Mouse (Mus musculus): ENCODE measurements around the gene Slc39a11. TPM values are rescaled to one million over a fixed set of nuclear protein-coding genes. Genes with fewer than 3 reads are reported as not detected.

The Slc39a11 gene
- polyA plus RNA-seq, 1 experiment from 2014 or later = 21.8 TPM

DNA sequence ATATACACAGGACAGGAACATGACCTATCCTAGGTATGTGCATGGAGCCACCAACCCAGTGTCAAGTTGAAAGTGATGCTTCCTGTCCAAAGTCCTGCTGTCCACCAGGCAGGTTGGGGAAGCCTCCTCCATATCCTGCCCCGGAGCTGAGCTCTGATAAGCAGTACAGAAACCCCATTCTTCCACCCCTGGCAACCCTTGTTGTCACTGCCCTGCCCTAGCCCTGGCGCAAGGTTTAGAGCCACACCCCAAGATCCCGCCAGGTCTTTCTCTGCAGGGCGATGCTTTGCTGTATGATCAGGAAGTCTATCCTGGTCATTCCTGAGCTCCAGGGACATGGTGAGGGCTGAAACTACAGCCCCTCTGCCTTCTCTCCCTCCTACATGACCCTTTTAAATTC lies 396.7 kb downstream of the Slc39a11 start:
- H3K4me3 ChIP-seq (ENCODE audit: low read depth, low read length) = no peak overlapping the region
- no peak overlapping the region for H3K27ac ChIP-seq (ENCODE audit: low read depth)
- WGBS = 91% methylated on average over 4 of the region's 4 CpGs
- DNase-seq (no peak), ATAC-seq (ENCODE audit: insufficient read depth) (no peak)
- H3K36me3 ChIP-seq (ENCODE audit: insufficient read depth) = no peaks in the 10 kb centered on the region
- no peak for TF ChIP-seq CTCF (IDR thresholded peaks at IDR 0.05; ENCODE audit: low read depth)
- H3K4me1 ChIP-seq (ENCODE audit: insufficient read depth) = peaks cover 8% of the 10 kb centered on the region; the same call in 1 of the 2 replicates
- H3K27me3 ChIP-seq (ENCODE audit: insufficient read depth, low read length) = no peaks in the 10 kb centered on the region
- H3K9ac ChIP-seq = no peak overlapping the region
- no peaks in the 10 kb centered on the region for H3K9me3 ChIP-seq (ENCODE audit: low read depth, low read length)
- H3K4me2 ChIP-seq = no peak overlapping the region

DNA sequence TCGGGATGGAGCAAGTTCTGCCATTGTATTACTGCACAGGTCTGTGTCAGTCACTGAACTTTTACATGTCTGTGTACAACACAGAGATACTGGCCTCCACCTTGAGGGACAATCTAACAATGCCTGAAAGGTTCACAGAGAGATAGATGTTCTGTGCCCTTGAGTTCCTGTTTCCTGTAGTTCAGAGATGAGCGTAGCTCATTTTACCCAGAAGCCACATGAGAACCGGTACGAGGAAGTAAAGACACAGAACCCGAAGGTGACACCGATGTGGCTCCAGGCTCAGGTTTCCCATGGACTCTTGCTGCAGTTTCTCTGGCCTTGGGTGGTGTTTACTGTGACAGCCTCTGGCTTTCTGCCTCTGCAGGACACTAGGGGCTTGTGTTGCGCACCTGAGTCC lies 398.7 kb downstream of the Slc39a11 start:
- Histone ChIP-seq H3K27me3 (ENCODE audit: insufficient read depth, low read length) (no peaks in the 10 kb centered on the region), H3K27ac (ENCODE audit: low read depth) (no peak overlapping the region), H3K9ac (no peak overlapping the region), H3K4me1 (ENCODE audit: insufficient read depth) (peaks cover 8% of the 10 kb centered on the region; the same call in 1 of the 2 replicates), H3K9me3 (ENCODE audit: low read depth, low read length) (no peaks in the 10 kb centered on the region), H3K4me3 (ENCODE audit: low read depth, low read length) (no peak overlapping the region), H3K36me3 (ENCODE audit: insufficient read depth) (no peaks in the 10 kb centered on the region), H3K4me2 (no peak overlapping the region)
- TF ChIP-seq CTCF (IDR thresholded peaks at IDR 0.05; ENCODE audit: low read depth) = no peak
- 86% methylated on average over 7 of the region's 7 CpGs for WGBS
- ATAC-seq (ENCODE audit: insufficient read depth) = no peak
- DNase-seq = no peak

DNA sequence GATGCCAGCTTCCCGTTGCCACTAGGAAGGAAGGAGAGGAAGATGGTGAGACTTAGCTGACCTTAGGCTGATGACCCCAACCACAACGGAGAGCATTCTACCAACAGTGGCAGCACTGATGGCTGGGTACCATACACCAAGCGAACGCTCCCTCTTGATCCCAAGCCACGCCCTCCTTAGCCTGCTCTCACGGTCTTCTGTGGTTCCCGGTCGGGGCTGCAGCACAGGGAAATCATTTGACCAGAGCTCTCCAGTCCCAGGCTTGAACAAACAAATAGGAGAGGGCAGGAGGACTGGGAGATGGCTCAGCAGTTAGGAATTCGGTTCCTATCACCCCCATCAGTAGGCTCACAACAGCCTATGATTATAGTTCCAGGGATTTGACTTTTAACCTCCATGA lies 403.4 kb downstream of the Slc39a11 start:
- Histone ChIP-seq H3K36me3 (ENCODE audit: insufficient read depth) (no peaks in the 10 kb centered on the region), H3K27ac (ENCODE audit: low read depth) (no peak overlapping the region), H3K4me3 (ENCODE audit: low read depth, low read length) (no peak overlapping the region), H3K4me1 (ENCODE audit: insufficient read depth) (no peaks in the 10 kb centered on the region), H3K4me2 (no peak overlapping the region), H3K27me3 (ENCODE audit: insufficient read depth, low read length) (no peaks in the 10 kb centered on the region), H3K9me3 (ENCODE audit: low read depth, low read length) (no peaks in the 10 kb centered on the region), H3K9ac (no peak overlapping the region)
- no peak for TF ChIP-seq CTCF (IDR thresholded peaks at IDR 0.05; ENCODE audit: low read depth)
- 44% methylated on average over 9 of the region's 9 CpGs for WGBS
- DNase-seq (peak; percentile 23), ATAC-seq (ENCODE audit: insufficient read depth) (0 out of 2 replicates have a peak, but pooled peaks have one; percentile 38)

- WGBS = 84% methylated on average over 10 of the region's 10 CpGs
Measured at GRCm38 (mm10) chr11:113245666-113246065, 404.2 kb downstream of the Slc39a11 start.

DNA sequence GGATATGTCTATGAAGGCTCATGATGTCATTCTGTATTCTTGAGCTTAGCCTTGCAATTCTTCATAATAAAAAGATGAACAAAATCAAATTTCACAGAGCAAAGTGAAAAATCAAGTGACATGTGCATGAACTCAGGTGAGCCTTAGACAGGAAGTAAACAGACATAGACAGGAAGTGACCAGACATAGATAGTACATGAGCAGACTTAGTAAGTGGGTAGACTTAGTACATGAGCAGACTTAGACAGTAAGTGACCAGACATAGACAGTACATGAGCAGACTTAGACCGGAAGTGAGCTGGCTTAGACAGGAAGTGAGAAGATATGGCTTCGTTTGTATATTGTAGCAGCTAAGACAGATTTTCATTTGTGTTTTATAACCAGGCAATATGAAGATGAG lies 415.4 kb downstream of the Slc39a11 start:
- WGBS = 73% methylated on average over 2 of the region's 2 CpGs
- no peaks in the 10 kb centered on the region for H3K36me3 ChIP-seq (ENCODE audit: insufficient read depth)
- ATAC-seq (ENCODE audit: insufficient read depth) (no peak), DNase-seq (no peak)
- no peak overlapping the region for H3K4me2 ChIP-seq
- H3K9me3 ChIP-seq (ENCODE audit: low read depth, low read length) = no peaks in the 10 kb centered on the region
- H3K4me3 ChIP-seq (ENCODE audit: low read depth, low read length) = no peak overlapping the region
- H3K9ac ChIP-seq = no peak overlapping the region
- TF ChIP-seq CTCF (IDR thresholded peaks at IDR 0.05; ENCODE audit: low read depth) = no peak
- H3K27me3 ChIP-seq (ENCODE audit: insufficient read depth, low read length) = no peaks in the 10 kb centered on the region
- no peak overlapping the region for H3K27ac ChIP-seq (ENCODE audit: low read depth)
- H3K4me1 ChIP-seq (ENCODE audit: insufficient read depth) = no peaks in the 10 kb centered on the region; the same call in 1 of the 2 replicates

More at GRCm38 (mm10) chr11:113245666-113246065, 404.2 kb downstream of the Slc39a11 start:
- no peaks in the 10 kb centered on the region for H3K9me3 ChIP-seq (ENCODE audit: low read depth, low read length)
- ATAC-seq (ENCODE audit: insufficient read depth) (no peak), DNase-seq (no peak)
- H3K4me1 ChIP-seq (ENCODE audit: insufficient read depth) = no peaks in the 10 kb centered on the region
- H3K4me3 ChIP-seq (ENCODE audit: low read depth, low read length) = no peak overlapping the region
- no peak overlapping the region for H3K9ac ChIP-seq
- H3K27me3 ChIP-seq (ENCODE audit: insufficient read depth, low read length) = no peaks in the 10 kb centered on the region
- no peaks in the 10 kb centered on the region for H3K36me3 ChIP-seq (ENCODE audit: insufficient read depth)
- no peak overlapping the region for H3K27ac ChIP-seq (ENCODE audit: low read depth)
- H3K4me2 ChIP-seq = no peak overlapping the region
- TF ChIP-seq CTCF (IDR thresholded peaks at IDR 0.05; ENCODE audit: low read depth) = no peak

- Histone ChIP-seq H3K4me1 (ENCODE audit: insufficient read depth) (no peaks in the 10 kb centered on the region; the same call in 1 of the 2 replicates), H3K4me2 (no peak overlapping the region), H3K27ac (ENCODE audit: low read depth) (peak overlapping the region; percentile 56), H3K4me3 (ENCODE audit: low read depth, low read length) (no peak overlapping the region), H3K9ac (no peak overlapping the region), H3K36me3 (ENCODE audit: insufficient read depth) (no peaks in the 10 kb centered on the region), H3K9me3 (ENCODE audit: low read depth, low read length) (no peaks in the 10 kb centered on the region), H3K27me3 (ENCODE audit: insufficient read depth, low read length) (no peaks in the 10 kb centered on the region)
- TF ChIP-seq CTCF (IDR thresholded peaks at IDR 0.05; ENCODE audit: low read depth) = no peak
- DNase-seq (peak; percentile 40), ATAC-seq (ENCODE audit: insufficient read depth) (peak; percentile 49; the same call in 1 of the 2 replicates)
- 15% methylated on average over 6 of the region's 6 CpGs for WGBS
Measured at GRCm38 (mm10) chr11:113232049-113232448, 417.8 kb downstream of the Slc39a11 start.

DNA sequence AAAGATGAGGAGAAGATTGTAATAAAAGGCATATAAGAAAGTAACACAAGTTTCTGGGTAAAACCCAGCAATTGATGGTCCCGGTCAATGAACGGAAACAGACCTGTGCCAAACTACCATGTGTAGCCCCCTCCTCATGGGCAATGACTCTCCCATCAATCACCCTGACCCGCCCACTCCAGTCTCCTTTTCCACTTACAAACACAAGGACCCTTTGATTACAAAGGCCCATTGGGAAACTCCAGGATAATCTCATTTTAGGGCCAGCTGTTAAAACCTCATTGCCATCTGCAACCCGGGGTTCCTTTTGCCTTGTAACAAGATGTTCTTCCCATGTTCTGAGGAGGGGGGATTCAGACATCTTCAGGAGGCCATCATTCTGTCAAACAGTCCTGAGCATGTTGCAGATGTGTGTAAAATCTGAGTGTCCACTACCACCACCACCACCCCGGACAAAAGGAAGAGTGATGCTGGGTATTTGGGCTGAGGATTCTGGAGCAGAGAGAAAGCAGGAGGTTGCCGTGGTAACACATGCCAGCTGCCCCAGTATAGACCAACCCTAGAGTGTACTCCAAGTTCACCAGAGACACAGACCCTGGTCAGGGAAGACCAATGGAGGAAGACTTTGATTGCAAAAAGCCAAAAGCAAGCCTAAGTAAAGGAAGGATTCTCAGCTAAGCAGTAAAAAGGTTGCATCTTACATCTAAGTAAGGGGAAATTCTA lies 419.3 kb downstream of the Slc39a11 start:
- WGBS = 50% methylated on average over 6 of the region's 6 CpGs
- H3K27me3 ChIP-seq (ENCODE audit: insufficient read depth, low read length) = no peaks in the 10 kb centered on the region
- ATAC-seq (ENCODE audit: insufficient read depth) = no peak

More for the DNA sequence above, 419.3 kb downstream of the Slc39a11 start:
- no peak for TF ChIP-seq CTCF (IDR thresholded peaks at IDR 0.05; ENCODE audit: low read depth)
- no peak overlapping the region for H3K4me2 ChIP-seq
- H3K9me3 ChIP-seq (ENCODE audit: low read depth, low read length) = no peaks in the 10 kb centered on the region
- no peaks in the 10 kb centered on the region for H3K36me3 ChIP-seq (ENCODE audit: insufficient read depth)
- H3K4me3 ChIP-seq (ENCODE audit: low read depth, low read length) = no peak overlapping the region
- H3K27ac ChIP-seq (ENCODE audit: low read depth) = no peak overlapping the region
- no peak for DNase-seq
- no peak overlapping the region for H3K9ac ChIP-seq
- no peaks in the 10 kb centered on the region; the same call in 1 of the 2 replicates for H3K4me1 ChIP-seq (ENCODE audit: insufficient read depth)

All from lung, embryonic 14.5 days (tissue).